Mouse (Mus musculus) embryonic facial prominence, embryonic 14.5 days (tissue): ENCODE data around the gene E130114P18Rik. TPM values are rescaled to one million over a fixed set of nuclear protein-coding genes. Genes with fewer than 3 reads are reported as not detected.

ENCODE experiments used
- ATAC-seq: fragments of 200-750 bp; cut with Nextera tagmentation; 2 replicates; pipeline ENCODE4 v1.8.0; 2017; ENCODE audit warnings: low read depth, moderate number of reproducible peaks, moderate TSS enrichment
- DNase-seq: peaks from one replicate; pipeline ENCODE4 v3.0.0-alpha.2; 2015; ENCODE audit warnings: low spot score
- H3K27ac ChIP-seq: fragments of 300-500 bp; sonication (generic); replicated peaks from 2 replicates; pipeline ENCODE4 v1.5.1; 2014; ENCODE audit warnings: low read depth, mild to moderate bottlenecking, low read length, moderate library complexity
- H3K27me3 ChIP-seq: fragments of 300-500 bp; sonication (generic); replicated peaks from 2 replicates; pipeline ENCODE4 v1.6.1; 2014; ENCODE audit warnings: low read length; ENCODE audit not compliant: control insufficient read depth, insufficient read depth
- H3K36me3 ChIP-seq: fragments of 300-500 bp; sonication (generic); 2 replicates; pipeline ENCODE4 v1.6.1; 2014; ENCODE audit warnings: low read length, mixed read lengths; ENCODE audit not compliant: control insufficient read depth, insufficient read depth
- H3K4me1 ChIP-seq: fragments of 300-500 bp; sonication (generic); 2 replicates; pipeline ENCODE4 v1.6.1; 2014; ENCODE audit warnings: antibody characterized with exemption, low read length; ENCODE audit not compliant: control insufficient read depth, insufficient read depth
- H3K4me2 ChIP-seq: fragments of 300-500 bp; sonication (generic); 2 replicates; pipeline ENCODE4 v1.6.1; 2014; ENCODE audit warnings: low read depth, mild to moderate bottlenecking, low read length, moderate library complexity, mixed read lengths
- H3K4me3 ChIP-seq: fragments of 300-500 bp; sonication (generic); 2 replicates; pipeline ENCODE4 v1.5.1; 2014; ENCODE audit warnings: low read depth, mild to moderate bottlenecking, low read length
- H3K9ac ChIP-seq: fragments of 300-500 bp; sonication (generic); 2 replicates; pipeline ENCODE4 v1.6.1; 2014; ENCODE audit warnings: low read depth, mild to moderate bottlenecking, low read length, moderate library complexity, mixed read lengths
- H3K9me3 ChIP-seq: fragments of 300-500 bp; sonication (generic); 2 replicates; pipeline ENCODE4 v1.6.1; 2016; ENCODE audit warnings: low read length; ENCODE audit not compliant: control insufficient read depth
- WGBS: fragments of 180-500 bp; shearing (Covaris S2); extraction: QIAGEN DNeasy Blood & Tissue Kit; methylation state at CpG from one replicate; pipeline ENCODE4 v1.1.7; 2014; 5-methylcytosine and 5-hydroxymethylcytosine counted together
- polyA plus RNA-seq: library from polyadenylated mRNA; unstranded; fragments of >200 nt; fragmentation: Nextera tagmentation; extraction: Ambion mirVana; gene quantifications from 2 replicates; pipeline ENCODE4 v1.2.1, GENCODE M21; 2014

Gene E130114P18Rik
- polyA plus RNA-seq, 1 experiment from 2014 or later = 4.4 TPM

DNA sequence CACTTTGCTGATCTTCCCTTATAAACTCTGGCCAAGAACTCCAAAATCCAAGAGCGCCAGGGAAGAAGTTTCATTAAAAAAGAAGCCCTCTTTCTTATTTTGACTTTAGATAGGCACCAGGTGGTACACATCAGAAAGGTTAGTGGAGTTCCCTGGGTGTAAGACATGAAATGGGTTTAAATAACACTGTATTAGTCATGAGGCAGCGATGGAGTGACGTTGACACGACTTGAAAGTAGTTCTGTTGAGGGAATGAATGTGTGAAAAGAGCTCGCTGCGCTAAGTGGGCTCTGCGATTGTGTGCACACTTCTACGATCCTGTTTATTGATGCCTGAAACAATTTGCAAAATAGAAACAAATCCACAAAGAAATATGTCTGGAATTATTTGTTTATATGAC is 171.4 kb downstream of the E130114P18Rik start:
- DNase-seq = no peak
- H3K4me2 ChIP-seq = no peak overlapping the region
- 75% methylated on average over 8 of the region's 8 CpGs for WGBS
- no peaks in the 10 kb centered on the region for H3K27me3 ChIP-seq
- H3K4me1 ChIP-seq = peaks cover 33% of the 10 kb centered on the region
- H3K27ac ChIP-seq = no peak overlapping the region
- H3K4me3 ChIP-seq = no peak overlapping the region
- no peaks in the 10 kb centered on the region for H3K9me3 ChIP-seq
- no peaks in the 10 kb centered on the region for H3K36me3 ChIP-seq
- H3K9ac ChIP-seq = no peak overlapping the region
- ATAC-seq = no peak

DNA sequence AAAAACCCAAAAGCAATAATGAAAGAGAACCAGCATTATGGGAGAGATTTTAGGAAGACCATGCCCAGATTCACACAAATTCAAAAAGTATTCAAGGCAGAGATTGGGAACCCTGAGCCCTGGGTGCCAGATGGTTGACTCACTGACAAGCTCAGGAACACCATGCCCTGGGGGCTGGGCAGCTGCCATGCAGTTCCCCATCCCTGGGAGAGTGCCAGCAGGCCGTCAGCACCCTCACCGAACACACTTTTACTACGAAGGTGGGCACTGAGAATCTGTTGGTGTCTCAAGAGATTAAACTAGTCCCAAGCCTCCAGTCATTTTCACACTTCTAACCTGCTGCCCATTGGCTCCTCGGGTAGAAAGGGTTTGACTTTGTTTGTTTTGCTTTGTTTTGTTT is 175.3 kb downstream of the E130114P18Rik start:
- Histone ChIP-seq H3K4me1 (peaks cover 29% of the 10 kb centered on the region; the same call in 1 of the 2 replicates), H3K9me3 (no peaks in the 10 kb centered on the region), H3K4me3 (no peak overlapping the region), H3K36me3 (no peaks in the 10 kb centered on the region), H3K4me2 (no peak overlapping the region), H3K9ac (no peak overlapping the region), H3K27ac (no peak overlapping the region), H3K27me3 (no peaks in the 10 kb centered on the region)
- DNase-seq = no peak
- 69% methylated on average over 4 of the region's 4 CpGs for WGBS
- ATAC-seq = no peak

DNA sequence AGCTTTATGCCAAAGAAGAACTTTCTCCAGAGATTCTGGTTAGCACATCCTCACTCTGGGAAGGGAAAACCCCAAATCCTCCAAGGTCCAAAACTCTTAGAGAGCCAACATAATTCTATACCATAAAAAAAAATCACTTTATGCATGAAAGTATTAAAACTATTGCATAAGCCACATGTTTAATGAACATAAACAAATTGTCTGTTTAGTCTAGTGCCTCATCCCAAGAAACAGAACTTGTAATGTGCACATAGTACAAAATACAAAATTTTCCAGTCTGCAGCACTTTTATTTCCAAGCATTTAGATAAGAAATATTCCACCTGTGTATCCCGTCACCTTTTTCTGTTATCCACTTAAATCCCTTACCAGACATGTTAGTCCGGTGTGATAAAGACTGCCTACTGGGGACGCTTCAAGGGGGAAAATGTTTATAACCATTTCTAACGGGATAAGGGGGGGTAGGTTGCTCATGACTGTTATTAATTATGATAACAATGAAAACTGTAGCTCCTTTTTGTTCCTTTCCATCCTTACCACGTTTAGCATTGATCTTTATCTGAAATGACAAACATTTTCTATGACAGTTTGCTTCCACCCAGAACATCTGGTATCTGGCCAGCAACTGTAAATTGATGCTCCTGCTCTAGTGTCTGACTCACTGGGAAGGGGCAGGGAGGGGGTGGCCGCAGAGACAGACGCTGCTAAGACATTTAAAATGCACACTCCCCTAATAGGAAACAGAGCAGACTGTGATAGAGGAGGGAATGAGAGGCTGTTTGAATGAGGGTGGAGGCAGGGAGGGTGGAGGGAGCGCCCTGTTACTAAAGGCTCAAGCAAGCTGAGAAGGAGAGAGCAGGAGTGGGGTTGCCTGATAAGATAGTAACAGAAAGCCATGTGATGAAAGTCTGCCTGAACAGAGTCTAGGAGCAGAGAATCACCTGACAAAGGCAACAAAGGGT is 176.7 kb downstream of the E130114P18Rik start:
- DNase-seq (peak; percentile 86), ATAC-seq (peak; percentile 91)
- Histone ChIP-seq H3K4me3 (no peak overlapping the region), H3K27ac (peak overlapping the region; percentile 35; the same call in 1 of the 2 replicates), H3K4me2 (peak overlapping the region; percentile 27), H3K36me3 (no peaks in the 10 kb centered on the region), H3K9me3 (no peaks in the 10 kb centered on the region), H3K9ac (no peak overlapping the region), H3K27me3 (no peaks in the 10 kb centered on the region), H3K4me1 (peaks cover 20% of the 10 kb centered on the region; the same call in 1 of the 2 replicates)
- WGBS = 15% methylated on average over 8 of the region's 8 CpGs

DNA sequence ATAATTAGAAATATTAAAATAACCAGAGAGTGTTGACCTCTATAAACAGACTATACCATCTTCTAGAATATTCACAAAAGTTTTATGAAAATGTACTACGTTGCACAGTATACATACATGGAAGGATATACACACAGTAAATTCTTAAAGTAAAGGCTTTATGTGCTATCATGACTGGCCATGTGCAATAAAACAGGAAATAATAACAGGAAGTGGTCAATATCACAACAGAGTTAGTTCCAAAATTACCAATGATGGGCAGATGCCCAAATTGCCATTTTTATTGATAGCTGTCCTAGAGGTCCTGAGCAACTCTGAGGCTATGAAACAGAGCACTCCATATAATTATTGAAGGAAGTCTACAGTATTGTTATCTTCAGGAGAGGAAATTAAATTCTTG is 180.4 kb downstream of the E130114P18Rik start:
- H3K4me3 ChIP-seq = no peak overlapping the region
- ATAC-seq = no peak
- H3K4me2 ChIP-seq = no peak overlapping the region
- DNase-seq = no peak
- H3K4me1 ChIP-seq = peaks cover 14% of the 10 kb centered on the region; the same call in 1 of the 2 replicates
- H3K9me3 ChIP-seq = no peaks in the 10 kb centered on the region
- H3K36me3 ChIP-seq = no peaks in the 10 kb centered on the region
- H3K27ac ChIP-seq = no peak overlapping the region
- 91% methylated on average over 1 of the region's 1 CpGs for WGBS
- H3K27me3 ChIP-seq = no peaks in the 10 kb centered on the region
- no peak overlapping the region for H3K9ac ChIP-seq

DNA sequence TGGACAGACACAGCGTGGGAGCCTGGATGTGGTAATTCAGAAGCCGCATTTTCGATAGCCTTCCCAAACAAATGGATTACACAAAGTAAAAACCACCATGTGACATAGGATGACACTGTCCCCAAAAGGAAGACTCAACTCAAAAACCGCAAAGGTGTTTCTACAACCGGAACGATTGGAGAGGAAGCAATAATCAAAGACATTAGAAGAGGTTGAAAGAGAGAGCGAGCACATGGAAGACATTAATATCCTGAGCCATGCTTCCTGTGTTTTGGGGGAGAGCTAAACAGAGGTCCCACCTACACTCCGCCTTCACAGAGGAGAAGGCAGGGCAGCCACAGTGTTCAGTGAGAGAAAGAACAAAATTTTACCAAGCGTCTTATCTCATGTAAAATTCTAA is 181.5 kb downstream of the E130114P18Rik start:
- no peak overlapping the region for H3K4me2 ChIP-seq
- H3K9me3 ChIP-seq = no peaks in the 10 kb centered on the region
- H3K4me3 ChIP-seq = no peak overlapping the region
- peaks cover 5% of the 10 kb centered on the region; the same call in 1 of the 2 replicates for H3K4me1 ChIP-seq
- H3K36me3 ChIP-seq = no peaks in the 10 kb centered on the region
- no peak overlapping the region for H3K27ac ChIP-seq
- H3K9ac ChIP-seq = no peak overlapping the region
- no peak for DNase-seq
- H3K27me3 ChIP-seq = no peaks in the 10 kb centered on the region
- WGBS = 44% methylated on average over 9 of the region's 9 CpGs
- ATAC-seq = no peak

DNA sequence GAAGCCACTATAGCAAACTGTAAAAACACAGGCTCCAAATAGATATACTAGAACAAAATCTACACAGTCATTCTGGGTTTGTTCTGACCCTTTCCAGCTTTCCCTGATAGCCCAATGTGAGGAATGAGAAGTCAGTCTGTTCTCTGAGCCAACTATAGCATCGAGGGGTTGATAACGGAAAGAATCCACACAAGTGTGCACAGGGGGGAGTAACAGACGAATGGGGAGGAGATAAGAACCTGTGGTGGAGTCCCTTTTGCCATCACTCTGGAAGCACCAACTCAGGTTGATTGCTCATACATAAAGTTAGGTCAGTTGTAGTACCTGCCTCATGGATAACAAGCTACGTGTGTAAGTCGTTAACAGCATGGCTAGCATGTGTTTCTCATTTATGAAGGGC is 184.0 kb downstream of the E130114P18Rik start:
- Histone ChIP-seq H3K4me2 (no peak overlapping the region), H3K4me3 (no peak overlapping the region), H3K4me1 (no peaks in the 10 kb centered on the region), H3K9ac (no peak overlapping the region), H3K27me3 (no peaks in the 10 kb centered on the region), H3K27ac (no peak overlapping the region), H3K9me3 (no peaks in the 10 kb centered on the region), H3K36me3 (no peaks in the 10 kb centered on the region)
- ATAC-seq (no peak), DNase-seq (no peak)
- 67% methylated on average over 5 of the region's 5 CpGs for WGBS

DNA sequence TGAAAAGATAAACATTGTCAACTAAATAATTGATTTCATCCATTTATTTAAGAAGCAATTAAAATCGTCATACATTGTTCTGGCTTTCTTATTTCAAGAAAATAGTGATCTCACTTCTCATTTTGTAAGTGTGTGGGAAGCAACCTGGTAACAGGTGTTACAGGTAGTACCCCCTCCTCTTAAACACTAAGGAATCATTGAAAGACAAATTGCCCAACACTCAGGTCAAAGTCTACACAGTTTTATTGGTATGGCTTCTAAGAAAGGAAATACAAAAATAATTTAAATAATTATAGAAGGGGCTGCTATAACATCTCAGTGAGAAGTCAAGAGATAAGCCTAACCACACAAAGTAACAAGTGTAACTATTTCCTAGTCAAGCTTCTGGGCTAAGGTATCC is 188.1 kb downstream of the E130114P18Rik start:
- ATAC-seq = no peak
- no peak overlapping the region for H3K4me3 ChIP-seq
- no peak for DNase-seq
- no peak overlapping the region for H3K4me2 ChIP-seq
- no peak overlapping the region for H3K27ac ChIP-seq
- H3K9me3 ChIP-seq = no peaks in the 10 kb centered on the region
- H3K4me1 ChIP-seq = peaks cover 9% of the 10 kb centered on the region; the same call in 1 of the 2 replicates
- H3K27me3 ChIP-seq = no peaks in the 10 kb centered on the region
- H3K36me3 ChIP-seq = no peaks in the 10 kb centered on the region
- no peak overlapping the region for H3K9ac ChIP-seq
- 46% methylated on average over 1 of the region's 1 CpGs for WGBS

DNA sequence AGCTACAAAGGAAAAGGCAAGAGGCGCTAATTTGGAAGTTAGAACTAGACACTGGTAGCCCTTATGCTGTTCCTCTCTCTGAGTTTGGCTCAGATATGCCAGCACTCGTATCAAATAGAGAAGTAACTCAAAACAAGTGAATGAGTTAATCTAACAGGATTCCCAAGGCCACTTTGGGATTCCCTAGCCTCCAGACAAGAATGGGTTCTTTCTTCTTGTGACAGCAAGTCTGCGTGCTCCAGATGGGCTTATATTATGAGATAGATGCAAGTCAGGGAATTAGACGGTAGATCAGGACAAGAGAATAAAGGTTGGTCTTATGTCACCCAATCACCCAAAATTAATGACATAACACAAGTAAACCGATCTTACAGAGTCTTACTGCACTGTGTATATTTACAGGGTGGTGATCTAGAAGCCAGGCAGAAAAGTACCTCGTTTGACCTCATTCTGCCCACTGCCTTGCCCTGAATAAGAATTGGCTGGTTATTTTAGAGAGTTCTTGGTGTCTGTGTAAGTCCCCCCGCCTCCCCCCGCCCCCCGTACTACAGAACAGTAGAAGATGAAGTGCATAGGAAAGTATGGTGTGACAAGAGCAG is 190.4 kb downstream of the E130114P18Rik start:
- Histone ChIP-seq H3K27me3 (no peaks in the 10 kb centered on the region; the same call in 1 of the 2 replicates), H3K9me3 (no peaks in the 10 kb centered on the region), H3K4me2 (no peak overlapping the region), H3K36me3 (no peaks in the 10 kb centered on the region), H3K4me1 (peaks cover 15% of the 10 kb centered on the region), H3K9ac (no peak overlapping the region), H3K4me3 (no peak overlapping the region), H3K27ac (0 out of 2 replicates have a peak overlapping the region, but pooled peaks have one; percentile 2)
- WGBS = 64% methylated on average over 9 of the region's 9 CpGs
- ATAC-seq (no peak), DNase-seq (no peak)
